Mouse (Mus musculus) left cerebral cortex, adult 11 months (tissue): ENCODE results near the gene Gnai1.

Experiments used
- DNase-seq: peaks from one replicate; pipeline ENCODE4 v3.0.0; 2022; ENCODE audit warnings: low spot score

Gnai1 gene

GRCm38 (mm10) chr5:18288079-18288478, 72.1 kb downstream of the Gnai1 start:
- no peak for DNase-seq

GRCm38 (mm10) chr5:18282095-18282494, 78.1 kb downstream of the Gnai1 start:
- no peak for DNase-seq

GRCm38 (mm10) chr5:18274352-18274940, 85.7 kb downstream of the Gnai1 start:
- no peak for DNase-seq

DNA sequence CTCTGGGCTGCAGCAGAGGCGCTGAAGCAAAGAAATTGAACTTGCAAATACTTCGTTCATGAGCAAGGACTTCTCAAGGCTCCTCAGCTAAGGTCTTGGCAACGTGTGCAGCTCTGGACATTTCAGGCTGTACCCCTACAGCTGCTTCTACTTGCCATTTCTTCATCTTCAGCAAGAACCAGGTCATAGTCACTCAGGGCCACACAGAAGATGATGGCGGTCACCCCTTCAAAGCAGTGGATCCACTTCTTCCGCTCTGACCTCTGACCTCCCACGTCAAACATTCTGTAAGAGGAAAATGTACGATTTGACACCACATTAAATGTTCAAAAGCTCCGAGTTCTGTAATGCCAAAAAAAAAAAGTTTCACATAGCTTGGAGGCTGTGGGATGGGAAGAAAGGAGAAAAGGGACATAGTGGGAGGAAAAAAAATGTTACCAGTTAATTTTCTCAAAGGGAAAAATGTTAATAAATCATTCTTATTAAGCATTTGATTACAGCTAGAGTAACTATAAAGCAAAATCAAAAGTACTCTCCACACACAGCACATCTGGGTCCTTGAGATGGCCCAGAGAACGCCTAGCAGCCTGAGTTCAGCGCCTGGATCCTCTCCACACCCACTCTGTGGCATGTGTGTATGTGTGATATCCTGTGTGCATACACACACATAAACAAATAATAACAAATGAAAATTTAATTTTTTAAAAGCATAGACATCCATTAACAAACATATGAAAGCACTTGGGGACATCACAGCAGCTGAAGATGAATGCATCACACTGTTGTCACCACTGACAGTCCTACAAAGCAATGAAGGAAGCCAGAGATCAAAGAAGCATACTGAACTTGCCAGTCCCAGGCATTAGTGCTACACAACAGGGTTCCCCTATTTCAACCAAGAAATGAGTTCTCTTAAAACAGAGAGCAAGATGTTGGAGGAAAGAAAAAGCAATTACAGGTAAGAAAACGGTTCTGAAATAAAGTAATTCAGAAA, 86.6 kb downstream of the Gnai1 start:
- DNase-seq = no peak

DNA sequence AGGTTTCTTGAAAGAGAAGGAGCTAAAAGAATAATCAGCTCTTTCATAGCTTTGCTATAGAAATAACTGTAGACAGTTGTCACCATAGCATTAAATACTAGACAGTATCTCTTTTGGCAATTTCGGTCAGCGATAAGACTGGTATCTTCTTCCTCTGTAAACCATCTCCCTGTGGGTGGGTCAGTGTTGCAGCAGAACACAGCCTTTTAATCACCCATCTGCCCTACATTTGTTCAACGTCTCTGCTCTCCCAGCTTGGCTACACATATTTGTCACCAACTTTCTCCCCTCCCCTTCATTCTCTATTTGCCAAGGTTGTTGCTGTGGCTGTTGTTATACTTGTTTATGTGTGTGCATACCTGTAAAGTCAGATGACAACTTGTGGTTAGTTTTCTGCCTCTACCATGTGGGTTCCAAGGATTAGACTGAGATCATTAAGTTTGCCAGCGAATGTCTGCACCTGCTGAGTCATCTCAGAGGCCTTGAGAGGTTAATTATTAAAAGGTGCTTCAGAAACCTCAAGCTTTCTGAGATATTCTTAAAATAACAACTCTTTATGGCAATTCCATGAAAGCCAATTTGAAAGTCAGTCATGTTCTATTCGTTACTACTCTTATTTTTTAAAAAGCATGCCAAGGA, 109.7 kb downstream of the Gnai1 start:
- no peak for DNase-seq

GRCm38 (mm10) chr5:18249132-18249531, 111.0 kb downstream of the Gnai1 start:
- DNase-seq = no peak

- DNase-seq = no peak
Measured at GRCm38 (mm10) chr5:18229396-18229795, 130.8 kb downstream of the Gnai1 start.

DNA sequence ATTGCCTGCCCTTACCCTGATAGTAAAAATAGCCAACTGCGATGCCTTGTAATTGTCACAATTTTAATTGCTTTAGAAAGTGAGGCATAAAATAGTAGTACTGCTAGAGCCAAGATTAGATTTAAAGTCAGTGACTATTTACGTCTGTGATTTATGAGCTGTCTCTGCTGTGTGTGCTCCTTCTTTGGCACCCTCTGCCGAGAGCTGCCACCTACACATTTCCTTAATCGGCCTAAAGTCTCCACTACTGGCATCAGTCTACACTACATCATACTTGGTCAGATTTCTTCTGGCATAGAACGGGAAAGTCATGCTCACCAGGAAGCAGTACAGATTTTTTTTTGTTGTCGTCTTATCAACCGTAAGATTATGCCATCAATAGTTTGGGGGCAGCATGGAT, 131.3 kb downstream of the Gnai1 start:
- peak; percentile 32 for DNase-seq

- DNase-seq = no peak
Measured at GRCm38 (mm10) chr5:18220873-18221272, 139.3 kb downstream of the Gnai1 start.

DNA sequence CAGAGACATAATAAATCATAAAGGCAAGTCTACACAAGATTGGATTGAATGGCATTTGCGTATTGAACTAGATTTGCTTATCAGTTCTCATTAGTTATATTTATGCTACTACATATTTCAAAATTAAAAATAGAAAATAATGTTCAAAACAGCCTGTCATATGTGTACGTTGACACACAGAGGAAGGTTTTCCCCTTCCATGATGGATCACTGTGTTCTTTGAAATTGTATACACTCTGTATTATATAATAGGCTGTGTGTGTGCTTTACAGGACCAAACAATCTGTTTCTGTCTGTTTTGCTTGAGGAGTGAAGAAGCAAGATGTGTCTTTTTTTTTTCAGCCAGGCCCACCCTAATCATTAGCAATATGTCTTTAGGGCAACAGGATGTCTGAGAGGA, 141.9 kb downstream of the Gnai1 start:
- no peak for DNase-seq

DNA sequence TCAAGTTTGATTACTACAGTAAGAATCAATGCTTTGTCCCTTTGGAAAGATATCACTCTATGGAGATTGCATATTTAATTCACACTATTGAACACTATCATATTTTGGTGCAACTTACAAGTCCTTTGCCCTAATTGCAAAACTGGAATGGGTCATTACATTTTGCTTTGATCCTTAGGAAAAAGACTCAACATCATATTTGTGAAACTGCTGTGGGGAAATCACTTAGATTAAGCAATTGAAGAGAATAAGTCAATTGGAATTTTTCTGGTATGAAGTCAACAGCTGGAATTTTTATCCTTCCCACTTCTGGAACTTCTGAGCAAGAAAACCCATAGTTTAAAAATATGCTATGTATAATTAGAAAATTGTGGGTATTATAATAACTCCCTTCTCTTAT, 142.3 kb downstream of the Gnai1 start:
- DNase-seq = no peak
